Mouse (Mus musculus) neural tube, embryonic 14.5 days (tissue): ENCODE results near the gene Dapl1. TPM values are rescaled to one million over a fixed set of nuclear protein-coding genes. Genes with fewer than 3 reads are reported as not detected.
A peak's percentile ranks its signal among the peaks of the same experiment; 100 is the strongest.

Source experiments
- ATAC-seq: fragments of 200-750 bp; cut with Nextera tagmentation; 2 replicates; pipeline ENCODE4 v1.8.0; 2017; ENCODE audit warnings: low read depth, mild to moderate bottlenecking, moderate TSS enrichment, moderate library complexity
- H3K27ac ChIP-seq: fragments of 300-500 bp; sonication (generic); 2 replicates; pipeline ENCODE4 v1.5.1; 2014; ENCODE audit warnings: low read depth, mild to moderate bottlenecking, control low read depth, low read length, moderate library complexity, mixed read lengths
- H3K27me3 ChIP-seq: fragments of 300-500 bp; sonication (generic); 2 replicates; pipeline ENCODE4 v1.6.1; 2014; ENCODE audit warnings: low read length; ENCODE audit not compliant: control insufficient read depth, insufficient read depth
- H3K36me3 ChIP-seq: fragments of 300-500 bp; sonication (generic); 2 replicates; pipeline ENCODE4 v1.6.1; 2014; ENCODE audit warnings: low read length, mixed read lengths; ENCODE audit not compliant: control insufficient read depth, insufficient read depth
- H3K4me1 ChIP-seq: fragments of 300-500 bp; sonication (generic); 2 replicates; pipeline ENCODE4 v1.6.1; 2014; ENCODE audit warnings: low read length; ENCODE audit not compliant: control insufficient read depth, insufficient read depth
- H3K4me2 ChIP-seq: fragments of 300-500 bp; sonication (generic); 2 replicates; pipeline ENCODE4 v1.6.1; 2014; ENCODE audit warnings: mild to moderate bottlenecking, low read depth, low read length, control low read depth
- H3K4me3 ChIP-seq: fragments of 300-500 bp; sonication (generic); 2 replicates; pipeline ENCODE4 v1.5.1; 2014; ENCODE audit warnings: low read depth, low read length, control low read depth, mixed read lengths
- H3K9ac ChIP-seq: fragments of 300-500 bp; sonication (generic); replicated peaks from 2 replicates; pipeline ENCODE4 v1.6.1; 2014; ENCODE audit warnings: low read depth, mild to moderate bottlenecking, control low read depth, low read length, mixed read lengths
- H3K9me3 ChIP-seq: fragments of 300-500 bp; sonication (generic); 2 replicates; pipeline ENCODE4 v1.6.1; 2016; ENCODE audit warnings: low read length; ENCODE audit not compliant: control insufficient read depth
- WGBS: fragments of 180-500 bp; shearing (Covaris S2); extraction: QIAGEN DNeasy Blood & Tissue Kit; methylation state at CpG from one replicate; pipeline ENCODE4 v1.1.7; 2014; 5-methylcytosine and 5-hydroxymethylcytosine counted together
- polyA plus RNA-seq: library from polyadenylated mRNA; unstranded; fragments of >200 nt; fragmentation: Nextera tagmentation; extraction: Ambion mirVana; gene quantifications from 2 replicates; pipeline ENCODE4 v1.2.1, GENCODE M21; 2014

The Dapl1 gene
- polyA plus RNA-seq, 1 experiment from 2014 or later = not detected

DNA sequence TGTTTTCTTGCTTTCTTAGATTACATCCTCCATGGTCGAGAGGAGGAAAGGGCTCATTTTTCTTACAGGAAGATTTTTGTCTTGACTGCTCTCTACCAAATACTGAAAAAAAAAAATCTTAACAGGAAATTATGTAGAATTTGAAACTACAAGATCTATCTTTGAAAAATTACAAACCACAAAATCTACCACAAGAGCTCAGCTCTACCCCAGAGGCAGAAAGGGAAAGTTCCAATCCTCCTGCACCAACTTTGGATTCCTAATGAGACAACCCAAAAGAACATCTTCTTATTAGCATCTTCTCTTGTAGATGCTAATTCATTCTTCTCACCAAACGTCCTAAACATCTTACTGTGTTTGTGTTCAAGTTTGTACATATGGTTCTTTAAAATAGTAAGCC is 3.8 kb downstream of the Dapl1 start:
- no peak for ATAC-seq
- no peaks in the 10 kb centered on the region for H3K4me1 ChIP-seq
- H3K4me2 ChIP-seq = no peak overlapping the region
- no peak overlapping the region for H3K27ac ChIP-seq
- no peaks in the 10 kb centered on the region for H3K36me3 ChIP-seq
- H3K4me3 ChIP-seq = no peak overlapping the region
- no peaks in the 10 kb centered on the region for H3K27me3 ChIP-seq
- H3K9me3 ChIP-seq = no peaks in the 10 kb centered on the region
- 72% methylated on average over 2 of the region's 2 CpGs for WGBS
- no peak overlapping the region for H3K9ac ChIP-seq

DNA sequence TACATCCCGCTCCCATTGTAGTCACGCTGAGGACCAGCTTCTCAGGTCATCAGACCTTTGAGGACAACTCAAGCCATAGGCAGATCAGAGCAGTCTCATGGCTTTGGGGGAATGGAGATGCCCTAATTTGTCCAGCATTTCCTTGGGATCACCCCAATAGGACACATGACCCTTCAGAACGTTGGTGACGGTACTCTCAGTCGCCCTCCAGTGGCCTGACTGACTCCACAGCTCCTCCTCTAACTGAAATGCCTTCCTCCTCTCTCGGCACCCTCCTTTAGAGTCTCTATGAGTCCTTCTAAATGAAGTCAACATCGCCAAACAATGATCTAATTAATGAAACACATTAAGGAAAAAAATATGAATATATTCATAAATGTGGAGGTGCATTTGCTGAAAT is 5.9 kb downstream of the Dapl1 start:
- Histone ChIP-seq H3K27ac (no peak overlapping the region), H3K4me1 (no peaks in the 10 kb centered on the region), H3K9me3 (no peaks in the 10 kb centered on the region), H3K4me2 (no peak overlapping the region), H3K36me3 (no peaks in the 10 kb centered on the region), H3K27me3 (no peaks in the 10 kb centered on the region), H3K9ac (no peak overlapping the region), H3K4me3 (no peak overlapping the region)
- WGBS = 74% methylated on average over 7 of the region's 7 CpGs
- no peak for ATAC-seq

DNA sequence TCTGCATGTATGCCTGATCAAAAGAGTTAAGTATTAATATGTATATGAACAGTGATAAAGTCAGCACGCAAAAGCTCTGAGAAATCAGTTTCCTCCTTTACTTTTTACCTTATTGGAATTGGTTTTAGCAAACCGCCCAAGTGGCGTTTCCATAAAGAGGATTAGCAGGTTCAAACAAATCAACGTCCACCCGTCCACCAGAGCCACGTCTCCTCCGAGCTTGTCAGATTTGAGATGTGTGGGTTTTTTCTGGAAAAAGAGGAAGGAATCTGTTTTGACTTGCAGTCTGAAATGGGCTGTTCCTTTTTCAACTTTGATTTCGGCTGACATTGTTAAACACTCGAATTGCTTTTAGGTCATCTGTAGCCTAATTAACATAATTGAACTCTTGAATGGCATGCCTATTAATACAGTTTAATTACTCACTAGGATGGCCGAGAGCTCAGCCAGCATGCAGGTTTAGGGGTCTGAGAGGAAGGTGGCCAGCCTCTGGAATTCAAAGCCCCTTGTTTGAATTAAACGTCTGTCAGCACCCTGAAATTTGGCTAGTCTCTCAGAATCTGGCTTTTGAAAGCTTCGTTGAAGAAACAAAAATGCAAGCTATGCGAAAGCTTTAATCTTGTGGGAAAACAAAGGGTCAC is 9.1 kb downstream of the Dapl1 start:
- Histone ChIP-seq H3K27me3 (no peaks in the 10 kb centered on the region), H3K9me3 (no peaks in the 10 kb centered on the region), H3K4me1 (no peaks in the 10 kb centered on the region), H3K4me3 (no peak overlapping the region), H3K27ac (no peak overlapping the region), H3K9ac (no peak overlapping the region), H3K4me2 (no peak overlapping the region), H3K36me3 (no peaks in the 10 kb centered on the region)
- ATAC-seq = no peak
- WGBS = 53% methylated on average over 13 of the region's 13 CpGs

DNA sequence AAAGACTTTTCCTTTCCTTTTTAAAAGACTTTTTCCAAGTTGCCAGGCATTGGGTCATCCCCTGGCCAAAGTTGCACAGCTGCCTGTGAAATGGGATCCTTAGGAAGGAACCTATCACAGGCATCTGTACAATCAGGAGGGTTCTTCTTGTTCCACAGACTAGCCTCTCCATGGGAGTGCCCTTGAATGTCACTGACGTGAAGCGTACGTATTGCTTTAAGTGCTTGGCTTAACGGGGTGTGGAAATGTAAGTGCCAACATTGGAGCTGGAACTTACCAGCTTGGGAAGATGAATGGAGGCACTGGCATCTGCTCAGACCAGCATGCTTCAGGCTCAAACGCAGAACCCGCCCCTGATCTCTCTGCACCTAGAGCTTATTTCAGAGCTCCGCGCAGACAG is 14.7 kb downstream of the Dapl1 start:
- H3K9ac ChIP-seq = no peak overlapping the region
- H3K9me3 ChIP-seq = no peaks in the 10 kb centered on the region
- H3K27me3 ChIP-seq = no peaks in the 10 kb centered on the region
- no peaks in the 10 kb centered on the region for H3K4me1 ChIP-seq
- 82% methylated on average over 8 of the region's 8 CpGs for WGBS
- H3K27ac ChIP-seq = no peak overlapping the region
- H3K36me3 ChIP-seq = no peaks in the 10 kb centered on the region
- H3K4me2 ChIP-seq = no peak overlapping the region
- no peak overlapping the region for H3K4me3 ChIP-seq
- no peak for ATAC-seq

DNA sequence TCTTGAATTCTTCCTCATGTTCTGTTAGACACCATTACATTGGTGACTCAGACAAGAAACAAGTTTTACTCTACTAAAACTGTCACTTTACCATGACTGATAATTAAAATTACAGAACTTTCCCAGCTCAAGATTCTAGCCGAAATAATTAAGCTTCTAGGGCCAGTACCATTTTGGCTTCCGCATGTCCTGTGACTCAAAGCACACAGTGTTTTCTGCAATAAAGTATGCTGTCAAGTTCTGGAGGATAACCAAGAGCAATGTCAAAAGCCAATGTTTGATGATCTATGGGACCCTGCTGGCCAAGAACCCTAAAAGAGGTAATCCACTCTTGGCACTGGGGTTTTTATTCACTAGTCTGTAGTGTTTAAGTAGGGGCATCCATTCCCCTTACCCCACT is 15.3 kb downstream of the Dapl1 start:
- Histone ChIP-seq H3K27me3 (no peaks in the 10 kb centered on the region), H3K4me3 (no peak overlapping the region), H3K9me3 (no peaks in the 10 kb centered on the region), H3K9ac (no peak overlapping the region), H3K4me2 (no peak overlapping the region), H3K4me1 (no peaks in the 10 kb centered on the region), H3K36me3 (no peaks in the 10 kb centered on the region), H3K27ac (no peak overlapping the region)
- WGBS = 96% methylated on average over 2 of the region's 2 CpGs
- ATAC-seq = no peak

DNA sequence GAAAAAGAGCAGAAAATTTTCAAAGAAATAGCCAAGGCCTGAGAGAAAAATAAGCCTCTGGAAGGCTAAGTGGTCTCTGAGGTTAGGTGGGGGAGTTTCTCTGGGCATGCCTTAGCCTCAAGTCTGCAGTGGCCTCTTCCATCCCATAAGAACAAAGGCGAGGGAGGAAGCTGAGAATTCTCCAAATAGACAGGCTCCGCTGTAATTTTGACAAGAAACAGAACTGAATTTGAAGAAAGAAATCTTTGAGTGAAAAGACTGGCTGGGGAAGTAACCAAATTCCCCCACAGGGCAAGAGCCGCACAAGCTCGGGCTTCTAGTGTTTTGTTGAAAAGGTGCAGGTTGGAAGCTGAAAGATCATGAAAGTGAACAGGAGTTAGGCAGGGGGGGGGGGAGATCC is 24.6 kb downstream of the Dapl1 start:
- H3K9ac ChIP-seq = no peak overlapping the region
- 85% methylated on average over 4 of the region's 4 CpGs for WGBS
- H3K9me3 ChIP-seq = no peaks in the 10 kb centered on the region
- no peaks in the 10 kb centered on the region for H3K4me1 ChIP-seq
- no peak for ATAC-seq
- H3K27me3 ChIP-seq = no peaks in the 10 kb centered on the region
- no peaks in the 10 kb centered on the region for H3K36me3 ChIP-seq
- H3K4me2 ChIP-seq = no peak overlapping the region
- no peak overlapping the region for H3K27ac ChIP-seq
- no peak overlapping the region for H3K4me3 ChIP-seq

DNA sequence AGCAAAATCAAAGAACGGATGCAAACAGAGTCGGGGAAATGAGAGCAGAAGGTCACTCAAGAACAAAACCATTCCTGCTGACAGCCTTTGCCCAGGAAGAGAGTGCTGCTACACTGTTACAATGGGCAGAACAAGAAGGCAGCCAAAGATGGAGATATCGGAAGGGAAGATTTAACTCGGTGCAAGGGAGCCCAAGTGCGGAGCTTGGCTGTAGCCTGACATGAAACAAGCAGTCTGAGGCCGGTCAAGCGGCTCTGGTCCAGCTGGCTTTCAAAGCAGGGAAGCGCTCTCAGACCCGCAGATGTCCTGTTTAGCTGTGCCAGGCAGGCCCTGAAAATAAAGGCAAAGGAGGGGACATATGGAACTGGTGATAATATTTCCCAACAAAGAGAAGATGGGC is 26.0 kb downstream of the Dapl1 start:
- no peak overlapping the region for H3K9ac ChIP-seq
- H3K9me3 ChIP-seq = no peaks in the 10 kb centered on the region
- H3K4me2 ChIP-seq = no peak overlapping the region
- 46% methylated on average over 9 of the region's 9 CpGs for WGBS
- no peaks in the 10 kb centered on the region for H3K27me3 ChIP-seq
- ATAC-seq = peak; percentile 61; the same call in 1 of the 2 replicates
- H3K4me1 ChIP-seq = no peaks in the 10 kb centered on the region
- H3K36me3 ChIP-seq = no peaks in the 10 kb centered on the region
- no peak overlapping the region for H3K27ac ChIP-seq
- H3K4me3 ChIP-seq = no peak overlapping the region

DNA sequence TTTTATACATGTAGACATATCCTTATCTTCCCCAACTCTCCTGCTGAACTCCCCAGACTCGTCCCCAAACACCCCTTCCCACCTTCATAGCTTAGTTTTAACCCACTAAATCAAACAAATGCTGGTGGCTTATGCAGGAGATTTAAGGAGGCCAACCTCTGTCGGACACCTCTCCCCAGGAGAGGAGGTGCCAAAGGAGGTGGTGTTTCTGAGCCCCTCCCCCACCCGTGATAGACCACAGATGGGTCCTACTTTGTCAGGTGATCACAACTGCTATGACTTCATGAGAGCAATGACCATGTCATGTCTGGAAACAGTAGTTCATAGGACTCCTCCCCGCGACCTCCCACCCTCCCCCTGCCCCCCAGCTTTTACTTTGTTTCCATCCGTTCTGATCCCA is 26.4 kb downstream of the Dapl1 start:
- no peaks in the 10 kb centered on the region for H3K9me3 ChIP-seq

DNA sequence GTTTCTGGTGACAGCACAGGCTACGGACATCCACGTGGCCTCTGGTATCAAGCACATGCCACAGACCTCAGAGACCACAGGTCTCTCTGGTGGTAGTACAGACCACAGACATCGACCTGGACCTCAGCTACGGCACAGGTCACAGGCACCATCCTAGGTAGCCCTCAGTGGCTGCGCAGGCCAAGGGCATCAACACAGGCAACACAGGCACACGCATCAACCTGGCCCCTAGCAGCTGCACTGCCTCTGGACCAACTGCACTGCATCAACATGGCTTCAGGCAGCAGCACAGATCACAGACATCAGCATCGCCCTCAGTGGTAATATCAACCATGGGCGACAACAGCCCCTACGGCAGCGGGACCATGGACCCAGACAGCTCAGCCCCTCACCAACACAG is 36.2 kb downstream of the Dapl1 start:
- Histone ChIP-seq H3K27me3 (no peaks in the 10 kb centered on the region), H3K4me2 (no peak overlapping the region), H3K9me3 (no peaks in the 10 kb centered on the region), H3K27ac (no peak overlapping the region), H3K9ac (no peak overlapping the region), H3K4me3 (no peak overlapping the region), H3K4me1 (no peaks in the 10 kb centered on the region), H3K36me3 (no peaks in the 10 kb centered on the region)
- no peak for ATAC-seq
- WGBS = 95% methylated on average over 10 of the region's 10 CpGs

More for the DNA sequence above, 26.4 kb downstream of the Dapl1 start:
- Histone ChIP-seq H3K27ac (no peak overlapping the region), H3K27me3 (no peaks in the 10 kb centered on the region), H3K36me3 (no peaks in the 10 kb centered on the region), H3K4me3 (no peak overlapping the region), H3K4me2 (no peak overlapping the region), H3K4me1 (no peaks in the 10 kb centered on the region), H3K9ac (no peak overlapping the region)
- ATAC-seq = peak; percentile 21; the same call in 1 of the 2 replicates
- 79% methylated on average over 6 of the region's 6 CpGs for WGBS
